Mouse (Mus musculus) lung, postnatal 14 days (tissue): ENCODE results near the gene Dnaaf5.
A peak's percentile ranks its signal among the peaks of the same experiment; 100 is the strongest.

Experiments
- DNase-seq: peaks from one replicate; pipeline ENCODE4 v3.0.0; 2021

The Dnaaf5 gene

GRCm38 (mm10) chr5:139149681-139150602 lies at the start of gene Dnaaf5, which contains the start of gene Prkar1b:
Dnaaf5 (plus strand) TSS chr5:139150223.
Prkar1b (minus strand) TSS chr5:139150001.
- peak; percentile 97 for DNase-seq

DNA sequence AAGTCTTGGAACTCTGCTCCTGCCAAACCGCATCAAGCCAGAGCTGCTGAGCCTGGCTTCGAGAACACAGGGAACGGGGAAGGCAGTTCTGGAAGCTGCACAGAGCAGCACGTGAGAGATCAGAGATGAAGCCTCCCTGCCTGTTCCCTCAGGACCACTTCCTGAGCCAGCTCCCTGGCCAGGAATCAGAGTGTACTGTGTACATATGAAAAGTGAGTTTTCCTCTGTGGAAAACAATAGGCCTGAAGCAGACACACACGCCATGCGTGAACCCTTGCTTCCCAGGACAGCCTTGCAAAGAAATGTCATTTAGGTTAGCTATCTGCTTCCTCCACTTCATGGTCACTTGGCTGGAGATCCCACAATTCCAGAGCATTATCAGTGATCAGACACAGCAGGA lies 48.2 kb upstream of the Dnaaf5 start:
- DNase-seq = no peak

- peak; percentile 33 for DNase-seq
Measured at GRCm38 (mm10) chr5:139107815-139108214, 42.2 kb upstream of the Dnaaf5 start.

- DNase-seq = no peak
Measured at GRCm38 (mm10) chr5:139110140-139110855, 39.7 kb upstream of the Dnaaf5 start.

DNA sequence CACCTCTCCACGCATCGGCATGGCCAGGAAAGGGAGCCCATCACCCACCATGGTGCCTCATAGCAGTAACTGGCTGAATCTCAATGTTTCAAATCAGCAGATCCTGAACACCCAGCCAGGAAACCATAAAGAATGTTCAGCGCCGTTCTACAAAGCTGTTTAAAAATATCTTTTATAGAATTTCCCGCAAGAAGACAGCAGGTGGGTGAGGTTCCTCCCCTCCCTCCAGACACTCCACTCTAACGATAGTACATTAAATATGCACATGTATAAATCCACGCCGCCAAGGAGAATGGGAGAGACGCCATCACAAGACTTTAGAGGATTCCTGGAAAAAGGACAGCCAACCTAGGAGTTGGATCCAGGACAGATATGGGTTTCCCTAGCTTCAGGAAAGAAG lies 38.0 kb upstream of the Dnaaf5 start:
- no peak for DNase-seq

GRCm38 (mm10) chr5:139112418-139112817 lies 37.6 kb upstream of the Dnaaf5 start:
- no peak for DNase-seq

GRCm38 (mm10) chr5:139114876-139115275 lies 35.1 kb upstream of the Dnaaf5 start:
- no peak for DNase-seq

DNA sequence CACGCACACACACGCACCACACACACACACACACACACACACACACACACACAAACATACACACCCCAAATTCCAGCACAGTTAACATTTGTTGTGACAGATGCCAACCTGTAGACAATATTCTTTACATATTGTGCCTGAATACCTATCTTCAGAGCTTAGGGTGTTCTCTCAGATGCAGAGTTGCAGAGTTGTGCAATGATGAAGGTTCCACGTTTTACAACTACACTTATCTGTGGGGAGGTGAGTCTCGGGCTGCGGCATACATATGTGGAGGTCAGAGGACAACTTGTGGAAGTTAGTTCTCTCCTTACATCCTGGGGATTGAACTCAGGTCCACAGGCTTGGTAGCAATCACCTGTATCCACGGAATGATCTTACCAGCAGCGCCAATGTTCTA lies 34.5 kb upstream of the Dnaaf5 start:
- no peak for DNase-seq

GRCm38 (mm10) chr5:139118139-139118960 lies 31.7 kb upstream of the Dnaaf5 start:
- peak; percentile 37 for DNase-seq

GRCm38 (mm10) chr5:139118961-139119276 lies 31.1 kb upstream of the Dnaaf5 start:
- DNase-seq = no peak

DNA sequence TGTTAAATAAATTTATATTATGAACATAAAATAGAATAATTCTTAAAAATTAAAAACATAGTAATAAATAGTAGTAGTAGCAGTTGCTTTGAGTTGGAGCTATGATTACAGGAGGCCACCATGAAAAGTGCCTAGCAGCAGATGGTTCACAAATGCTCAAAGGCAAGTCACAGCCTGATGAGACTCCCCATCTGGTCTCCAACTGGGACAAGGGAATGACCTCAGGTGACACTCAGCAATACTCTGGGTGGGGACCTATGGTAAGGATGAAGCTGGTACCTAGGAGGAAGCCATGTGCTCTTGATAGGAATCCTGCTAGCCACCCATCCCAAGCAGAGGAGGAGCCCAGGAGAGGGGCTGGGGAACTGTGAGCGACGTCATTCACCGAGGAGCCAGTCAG lies 24.3 kb upstream of the Dnaaf5 start:
- no peak for DNase-seq

DNA sequence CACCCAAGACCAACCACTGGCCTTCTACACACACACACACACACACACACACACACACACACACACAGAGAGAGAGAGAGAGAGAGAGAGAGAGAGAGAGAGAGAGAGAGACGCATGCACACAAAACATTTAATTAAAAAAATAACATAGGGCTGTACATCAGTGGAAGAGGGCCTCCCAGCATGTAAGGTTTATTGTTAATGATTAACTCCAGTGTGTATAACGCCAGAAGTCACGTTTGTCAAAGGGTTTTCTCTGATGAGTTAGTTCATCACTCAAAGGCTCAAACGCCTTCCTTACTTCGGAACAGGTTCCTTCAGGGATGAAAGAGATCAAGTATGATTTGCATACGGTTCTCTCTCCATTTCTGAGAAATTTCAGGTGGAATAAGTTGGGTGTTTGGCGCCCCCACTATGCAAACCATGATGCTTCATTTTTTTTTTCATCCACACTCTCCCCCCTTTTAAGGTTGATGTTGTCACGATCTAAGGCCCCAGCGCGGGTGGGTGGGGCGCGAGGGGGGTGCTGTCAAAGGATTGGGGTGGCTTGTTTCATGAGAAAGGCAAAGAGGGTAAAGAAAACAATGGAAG lies 21.5 kb upstream of the Dnaaf5 start:
- no peak for DNase-seq

DNA sequence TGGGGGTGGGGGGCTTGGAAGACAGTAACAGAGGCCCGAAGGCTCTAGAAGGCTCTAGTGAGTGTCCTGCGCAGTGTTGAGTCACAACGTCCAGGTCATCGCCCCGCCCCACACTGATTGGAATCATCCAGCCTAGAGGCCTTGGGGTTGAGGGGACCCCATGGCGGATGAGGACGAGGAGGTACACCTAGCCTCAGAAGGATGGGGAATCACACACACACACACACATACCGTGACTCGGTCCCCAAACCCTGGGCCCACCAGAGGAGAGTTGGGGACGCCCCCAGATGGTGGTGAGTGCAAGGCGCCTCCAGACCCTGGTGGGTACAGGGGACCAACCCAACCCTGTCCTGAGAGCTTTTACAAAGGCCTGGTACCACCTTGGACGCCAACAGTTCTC lies 20.9 kb upstream of the Dnaaf5 start:
- DNase-seq = no peak

- DNase-seq = no peak
Measured at GRCm38 (mm10) chr5:139129572-139130151, 20.4 kb upstream of the Dnaaf5 start.

GRCm38 (mm10) chr5:139130351-139130750 lies 19.7 kb upstream of the Dnaaf5 start:
- no peak for DNase-seq

DNA sequence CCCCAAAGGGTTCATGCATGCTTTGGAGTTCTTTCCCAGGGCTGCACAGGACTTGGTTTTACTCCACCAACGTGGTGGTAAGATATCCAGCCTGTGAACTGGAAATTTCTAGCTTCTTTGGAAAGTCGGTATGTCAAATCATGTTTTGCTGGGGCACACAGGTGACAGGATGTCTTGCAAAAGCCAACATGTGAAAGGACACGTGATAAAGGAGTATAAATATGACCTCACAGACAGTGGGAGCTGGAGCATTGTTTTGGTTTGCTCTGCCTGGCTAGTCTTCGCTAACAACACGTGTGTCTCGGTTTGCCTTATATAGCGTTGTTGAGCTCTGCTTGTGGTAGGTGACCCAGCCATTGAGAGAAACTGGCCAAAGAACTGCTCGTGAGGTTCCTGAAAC lies 15.5 kb upstream of the Dnaaf5 start:
- no peak for DNase-seq

GRCm38 (mm10) chr5:139136341-139136740 lies 13.7 kb upstream of the Dnaaf5 start:
- no peak for DNase-seq

GRCm38 (mm10) chr5:139137176-139137575 lies 12.8 kb upstream of the Dnaaf5 start:
- DNase-seq = no peak

DNA sequence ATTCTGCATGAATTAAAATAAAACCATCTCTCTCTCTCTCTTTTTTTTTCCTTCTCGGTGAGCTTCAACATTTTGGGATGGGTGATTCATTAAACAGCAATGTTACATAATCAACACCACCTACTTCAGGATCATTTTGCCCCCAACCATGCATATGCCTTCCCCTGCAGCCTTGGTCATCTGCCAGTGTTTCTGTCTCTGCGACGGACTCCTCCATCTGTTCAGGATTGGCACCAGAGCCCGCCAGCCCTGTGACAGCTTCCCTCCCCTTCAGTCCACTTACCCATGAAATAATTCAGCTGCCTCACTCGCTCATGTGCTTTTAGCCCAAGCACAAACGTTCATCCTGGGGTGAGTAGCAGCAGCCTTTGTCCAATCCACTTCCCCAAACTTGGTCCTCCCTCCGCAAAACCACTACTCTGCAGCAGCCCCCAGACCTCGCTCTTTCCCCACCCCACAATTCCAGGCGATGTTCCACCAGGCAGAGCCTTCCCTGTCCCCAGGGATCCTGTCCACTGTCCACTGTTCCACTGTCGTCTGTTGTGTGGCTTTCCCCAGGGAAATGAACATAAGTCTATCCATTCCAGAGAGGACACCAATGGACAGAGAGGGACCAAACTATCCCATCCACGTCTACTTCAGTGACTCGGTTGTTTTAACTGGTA lies 11.6 kb upstream of the Dnaaf5 start:
- peak; percentile 37 for DNase-seq

DNA sequence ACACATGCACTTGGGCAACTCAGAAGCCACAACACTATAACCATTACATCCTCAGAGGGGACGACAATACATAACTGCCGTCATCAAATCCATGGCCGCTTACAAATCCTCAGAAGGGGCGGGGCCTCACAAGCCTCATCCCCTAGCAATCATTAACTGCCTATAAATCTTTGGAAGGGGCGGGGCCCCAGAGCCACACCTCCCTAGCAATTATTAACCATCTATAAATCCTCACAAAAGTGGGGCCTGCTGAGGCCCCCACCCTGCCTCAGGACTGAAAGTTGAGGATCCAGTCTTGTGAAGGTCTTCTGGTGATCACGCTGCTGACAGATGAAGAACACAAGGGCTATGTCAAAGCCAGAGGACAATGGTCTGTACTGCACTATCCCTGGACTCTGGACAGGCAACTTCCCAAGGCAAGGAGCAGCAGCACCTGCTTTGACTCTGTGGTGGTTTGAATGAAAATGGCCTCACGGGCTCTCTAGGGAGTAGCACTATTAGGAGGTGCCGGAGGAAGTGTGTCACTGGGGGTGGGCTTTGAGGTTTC lies 11.0 kb upstream of the Dnaaf5 start:
- DNase-seq = no peak

GRCm38 (mm10) chr5:139140589-139140988 lies 9.4 kb upstream of the Dnaaf5 start:
- DNase-seq = no peak

- DNase-seq = peak; percentile 46
Measured at GRCm38 (mm10) chr5:139141326-139141725, 8.7 kb upstream of the Dnaaf5 start.
